Comparison of ENCODE assay signal across 8 mouse cellular contexts in genomic region chr3:52343270-52344070, GRCm38 (mm10).
DNase-seq lines count a peak whose midpoint lies in the region; TF ChIP-seq lines count a peak whose summit lies in the region.

No protein-coding gene starts in this region.

- H3K27ac ChIP-seq in kidney, adult 2 months (ENCODE audit: insufficient read depth, low read depth, low read length) = no peak overlapping the region

- WGBS in kidney, adult 2 months = 44% methylated on average over 6 of the region's 6 CpGs

- H3K4me3 ChIP-seq in kidney, adult 2 months (ENCODE audit: insufficient read depth, low read depth, low read length) = no peak overlapping the region

- peaks cover 41% of the 10 kb centered on the region for H3K4me1 ChIP-seq in kidney, adult 2 months (ENCODE audit: control insufficient read depth, insufficient read depth, low read length)

- H3K36me3 ChIP-seq in kidney, adult 2 months (ENCODE audit: control insufficient read depth, insufficient read depth, low read length) = peaks cover 3% of the 10 kb centered on the region; the same call in 1 of the 2 replicates
- peaks cover 9% of the 10 kb centered on the region; the same call in 1 of the 2 replicates for H3K36me3 ChIP-seq in splenic B cell, adult 2 months (ENCODE audit: control insufficient read depth, insufficient read depth, low read length, poor library complexity, severe bottlenecking)

- no peaks in the 10 kb centered on the region for H3K27me3 ChIP-seq in kidney, adult 2 months (replicated peaks; ENCODE audit: control insufficient read depth, insufficient read depth, low read length)
- no peaks in the 10 kb centered on the region for H3K27me3 ChIP-seq in splenic B cell, adult 2 months (ENCODE audit: control insufficient read depth, insufficient read depth, low read length, poor library complexity, severe bottlenecking)

- DNase-seq in kidney, adult 2 months = peak; percentile 51
- DNase-seq in kidney, adult 18-20 months = no peak
- peak; percentile 81 for DNase-seq in T-cell, adult 2 months (ENCODE audit: low spot score)
- DNase-seq in kidney, postnatal 10 days = peak; percentile 56
- peak; percentile 66 for DNase-seq in splenic B cell, adult 2 months (ENCODE audit: low read depth, low spot score)
- DNase-seq in right cerebral cortex, postnatal 14 days = no peak
- no peak for DNase-seq in heart, adult 8-10 months (ENCODE audit: low spot score)
- no peak for DNase-seq in adrenal gland, postnatal 10 days

- TF ChIP-seq CTCF in kidney, adult 2 months (conservative IDR thresholded peaks at IDR 0.05; ENCODE audit: insufficient read depth, insufficient read length, low read depth, low read length) = no peak

- TF ChIP-seq POLR2A in kidney, adult 2 months (IDR thresholded peaks at IDR 0.05; ENCODE audit: low read depth, low read length) = no peak

Comparison
In these comparisons a context has a peak if more than half of its experiments do, and no peak if none do; other contexts are left out.
1. DNase-seq: peak in kidney, adult 2 months (single experiment), T-cell, adult 2 months (single experiment), kidney, postnatal 10 days (single experiment) and splenic B cell, adult 2 months (single experiment); none in kidney, adult 18-20 months (single experiment), right cerebral cortex, postnatal 14 days (single experiment), heart, adult 8-10 months (single experiment) and adrenal gland, postnatal 10 days (single experiment).